Mouse (Mus musculus) CD4-positive helper T cell, adult 2 months (primary cell): Measurements from ENCODE around the gene Sned1.
"Not testable (repeated sequence)": the region's sequence is repeated elsewhere in the genome, so short reads cannot be mapped to it uniquely, and the experiment has no call there.

Source experiments
- DNase-seq: peaks from one replicate; pipeline ENCODE4 v3.0.0-alpha.2; 2012; ENCODE audit warnings: low read depth, missing footprints, low spot score

Gene Sned1

DNA sequence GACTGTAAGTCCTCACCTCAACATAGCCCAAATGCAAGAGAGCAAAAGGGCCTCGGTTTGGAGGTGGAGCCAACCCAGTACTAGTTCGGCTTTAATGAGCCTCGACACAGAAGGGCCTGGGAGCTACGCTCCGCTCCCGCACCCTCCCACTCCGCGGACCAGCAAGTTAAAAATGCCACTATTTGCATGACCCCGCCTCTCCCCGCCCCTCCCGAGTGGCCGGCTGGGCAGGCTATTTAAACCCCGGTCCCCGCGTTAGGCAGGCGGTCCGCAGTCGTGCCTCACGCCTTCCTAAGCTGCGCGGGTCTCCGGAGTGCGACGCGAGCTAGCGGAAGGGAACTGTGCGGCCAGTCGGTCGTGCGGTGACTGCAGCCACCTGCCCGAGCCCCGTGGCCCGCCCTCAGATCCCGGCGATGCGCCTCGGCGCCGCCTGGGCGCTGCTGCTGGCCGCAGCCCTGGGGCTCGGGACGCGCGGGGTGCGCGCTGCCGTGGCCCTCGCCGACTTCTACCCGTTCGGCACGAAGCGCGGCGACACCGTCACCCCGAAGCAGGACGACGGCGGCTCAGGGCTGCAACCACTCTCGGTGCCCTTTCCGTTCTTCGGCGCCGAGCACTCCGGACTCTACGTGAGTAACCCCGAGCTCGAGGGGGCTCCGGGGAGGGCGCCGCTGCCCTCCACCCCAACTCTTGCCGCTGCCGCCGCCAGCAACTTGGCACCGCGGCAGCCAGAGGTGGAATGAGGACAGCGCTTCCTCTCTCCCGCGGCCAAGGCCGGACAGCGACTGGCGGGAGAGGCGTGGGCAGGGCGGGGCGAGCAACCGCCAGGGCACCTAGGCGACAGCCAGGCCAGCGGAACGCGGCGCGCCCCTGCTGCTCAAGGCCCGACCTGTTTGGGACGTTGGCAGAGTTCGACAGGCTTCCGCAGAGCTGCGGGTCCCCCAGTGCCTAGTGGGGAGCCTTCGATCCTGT, at the start of gene Sned1:
Sned1 (plus strand) TSS at position 266 of the 969 bp plus-strand sequence.
- DNase-seq: peak; percentile 15

GRCm38 (mm10) chr1:93190726-93191305, 44.8 kb upstream of the Sned1 start:
- no peak for DNase-seq

DNA sequence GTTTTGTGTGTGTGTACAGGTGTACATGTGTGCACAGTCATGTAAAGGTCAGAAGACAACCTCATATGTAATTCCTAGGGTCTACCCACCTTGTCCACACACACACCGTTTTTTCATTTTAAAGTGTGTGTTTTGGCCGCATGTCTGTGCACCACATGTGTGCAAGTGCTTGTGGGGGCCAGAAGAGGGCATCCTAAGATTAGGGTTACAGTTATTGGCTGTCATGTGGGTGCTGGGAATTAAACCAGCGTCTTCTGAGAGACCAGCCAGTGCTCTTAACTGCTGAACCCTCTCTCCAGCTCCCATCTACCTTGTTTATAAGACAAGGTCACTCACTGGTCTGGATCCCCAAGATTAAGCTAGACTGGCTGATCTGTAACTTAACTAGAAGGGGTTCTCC, 40.7 kb upstream of the Sned1 start:
- DNase-seq: no peak

DNA sequence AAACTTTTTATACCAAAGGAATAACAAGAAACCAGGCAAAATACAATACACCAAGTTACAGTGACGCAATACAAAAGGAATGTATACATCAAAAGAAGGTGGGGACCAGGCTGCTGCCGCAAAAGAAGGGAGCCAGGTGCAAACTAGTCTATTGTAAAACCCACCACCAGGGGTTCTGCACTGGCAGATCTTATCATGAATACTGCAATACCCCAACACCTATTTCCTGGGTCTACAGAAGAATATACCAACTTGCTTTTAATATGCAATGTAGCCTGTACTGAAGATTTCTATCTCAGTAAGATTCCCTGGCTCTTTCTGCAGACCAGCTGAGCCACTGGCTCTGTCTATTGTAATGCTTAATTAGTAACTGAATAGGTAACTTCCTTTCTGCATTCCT, 38.2 kb upstream of the Sned1 start:
- not testable (repeated sequence) for DNase-seq

DNA sequence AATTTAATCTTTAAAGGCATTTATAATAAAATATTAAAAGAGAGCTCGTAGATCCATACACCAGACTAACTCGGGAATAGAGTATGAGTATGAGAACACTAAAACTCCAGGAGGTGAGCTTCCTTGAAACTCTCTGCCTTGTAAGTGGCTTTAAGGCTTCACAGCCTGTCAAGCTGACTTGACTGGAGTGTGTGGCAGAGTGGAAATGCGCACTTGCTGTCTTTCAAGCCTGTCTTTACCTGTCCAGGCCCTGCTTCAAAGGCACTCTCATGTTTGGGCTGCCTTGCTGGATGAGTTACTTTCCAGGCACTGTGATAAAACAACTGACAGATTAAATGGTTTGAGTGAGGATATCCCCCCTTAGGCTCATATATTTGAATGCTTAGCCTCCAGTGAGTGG, 37.7 kb upstream of the Sned1 start:
- no peak for DNase-seq

GRCm38 (mm10) chr1:93206277-93206970, 29.2 kb upstream of the Sned1 start:
- no peak for DNase-seq

DNA sequence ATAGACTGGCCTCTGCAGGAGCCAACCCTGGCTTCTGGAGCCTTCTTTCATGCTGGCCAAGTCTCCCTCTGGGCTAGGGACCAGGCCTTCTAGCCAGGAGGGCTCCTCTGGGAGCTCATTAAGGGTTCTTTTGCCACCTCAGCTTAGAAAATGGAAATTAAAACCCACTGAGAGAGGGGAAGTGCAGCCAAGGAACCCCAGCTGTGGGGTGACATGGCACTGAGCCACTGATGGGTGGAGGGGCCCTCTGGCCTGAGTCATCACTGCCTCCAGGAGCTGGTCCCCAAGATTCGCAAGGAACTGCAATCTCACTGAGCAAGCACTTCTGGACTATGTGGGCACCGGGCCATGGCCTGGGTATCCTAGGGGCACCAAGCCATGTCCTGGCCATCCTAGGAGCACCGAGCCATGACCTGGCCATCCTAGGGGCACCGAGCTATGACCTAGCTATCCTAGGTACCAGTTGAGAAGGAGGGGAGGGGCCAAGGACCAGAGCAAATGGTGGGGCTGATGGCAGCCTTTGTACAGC, 28.0 kb upstream of the Sned1 start:
- DNase-seq: no peak

GRCm38 (mm10) chr1:93210213-93210641, 25.4 kb upstream of the Sned1 start:
- DNase-seq: no peak

DNA sequence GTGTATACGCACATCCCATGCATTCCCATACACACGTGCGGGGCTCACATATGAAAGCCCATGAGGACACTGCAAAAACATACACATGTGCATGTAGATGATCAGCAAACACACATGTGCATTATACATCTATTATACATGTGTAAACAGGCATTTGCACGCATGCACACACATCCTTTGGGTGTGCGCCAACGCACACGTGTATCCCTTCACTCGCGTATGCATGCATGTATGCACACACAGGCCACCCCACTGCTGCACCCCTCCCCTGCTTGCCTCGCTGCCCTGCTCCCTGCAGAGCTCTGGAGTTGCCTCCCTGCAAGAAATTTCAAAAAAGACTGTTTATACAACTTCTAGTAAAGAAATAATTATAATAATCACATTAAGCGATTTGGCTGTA, 24.6 kb upstream of the Sned1 start:
- DNase-seq: no peak

- DNase-seq: no peak
Observed at GRCm38 (mm10) chr1:93211549-93212220, 24.0 kb upstream of the Sned1 start.

- no peak for DNase-seq
Observed at GRCm38 (mm10) chr1:93212441-93212840, 23.2 kb upstream of the Sned1 start.

GRCm38 (mm10) chr1:93214612-93215011, 21.0 kb upstream of the Sned1 start:
- DNase-seq: no peak

GRCm38 (mm10) chr1:93216839-93217497, 18.7 kb upstream of the Sned1 start:
- no peak for DNase-seq

DNA sequence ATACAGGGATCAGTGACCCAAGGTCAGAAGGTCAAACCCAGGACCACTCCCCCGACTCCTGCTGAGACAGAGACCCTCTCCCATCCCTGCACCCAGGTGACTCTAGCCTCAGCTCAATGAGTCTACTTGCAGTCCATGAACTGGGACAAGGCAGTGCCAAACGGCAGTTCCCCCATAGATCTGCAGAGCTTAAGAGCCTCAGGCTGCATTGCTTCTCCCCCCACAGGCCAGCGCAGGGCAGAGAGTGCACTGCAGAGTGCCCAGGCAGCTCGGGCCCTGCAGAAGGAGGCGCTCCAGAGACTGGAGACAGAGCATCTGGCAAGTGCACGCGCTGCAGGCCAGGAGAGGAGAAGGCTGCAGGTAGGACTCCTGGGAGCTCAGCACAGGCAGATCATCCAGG, 18.1 kb upstream of the Sned1 start:
- no peak for DNase-seq

DNA sequence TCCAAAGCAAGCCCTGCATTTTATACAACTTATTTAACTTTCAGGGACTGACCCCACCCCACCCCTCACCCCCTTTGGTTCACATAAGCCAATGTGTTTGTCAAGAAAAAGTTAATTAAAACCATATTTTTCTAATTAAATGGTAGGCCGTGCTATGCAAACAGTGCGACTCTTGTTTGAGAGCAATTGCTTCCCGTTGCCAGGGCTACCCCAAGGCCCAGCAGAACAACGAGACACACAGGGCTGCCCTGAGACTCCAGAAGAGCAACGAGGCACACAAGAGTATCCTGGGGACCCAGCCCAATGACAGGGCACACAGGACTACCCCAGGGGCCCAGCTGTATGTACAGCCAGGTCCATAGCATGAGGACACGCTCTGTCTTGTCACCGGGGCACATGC, 14.9 kb upstream of the Sned1 start:
- DNase-seq: no peak

DNA sequence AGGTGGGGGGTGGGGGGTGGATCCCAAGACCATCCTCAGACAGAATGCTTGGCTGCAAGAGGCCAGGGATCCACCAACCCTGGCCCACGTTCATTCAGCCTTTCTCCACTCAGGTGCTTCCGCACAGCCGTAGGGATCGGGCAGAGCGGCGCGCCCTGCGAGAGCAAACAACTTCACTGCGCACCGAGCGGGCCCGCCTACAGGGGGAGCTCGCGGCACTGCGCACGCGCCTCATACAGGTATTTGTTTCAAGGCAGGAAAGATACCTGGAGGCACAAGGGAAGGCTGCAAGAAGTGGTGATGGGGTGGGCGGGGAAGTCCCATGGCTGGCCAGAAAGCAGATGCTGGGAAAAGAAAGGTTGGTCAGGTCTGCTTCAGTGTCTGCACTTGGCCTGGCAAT, 11.7 kb upstream of the Sned1 start:
- DNase-seq: peak; percentile 40

- DNase-seq: no peak
Observed at GRCm38 (mm10) chr1:93225226-93225625, 10.4 kb upstream of the Sned1 start.

GRCm38 (mm10) chr1:93225731-93226520, 9.7 kb upstream of the Sned1 start:
- DNase-seq: no peak

DNA sequence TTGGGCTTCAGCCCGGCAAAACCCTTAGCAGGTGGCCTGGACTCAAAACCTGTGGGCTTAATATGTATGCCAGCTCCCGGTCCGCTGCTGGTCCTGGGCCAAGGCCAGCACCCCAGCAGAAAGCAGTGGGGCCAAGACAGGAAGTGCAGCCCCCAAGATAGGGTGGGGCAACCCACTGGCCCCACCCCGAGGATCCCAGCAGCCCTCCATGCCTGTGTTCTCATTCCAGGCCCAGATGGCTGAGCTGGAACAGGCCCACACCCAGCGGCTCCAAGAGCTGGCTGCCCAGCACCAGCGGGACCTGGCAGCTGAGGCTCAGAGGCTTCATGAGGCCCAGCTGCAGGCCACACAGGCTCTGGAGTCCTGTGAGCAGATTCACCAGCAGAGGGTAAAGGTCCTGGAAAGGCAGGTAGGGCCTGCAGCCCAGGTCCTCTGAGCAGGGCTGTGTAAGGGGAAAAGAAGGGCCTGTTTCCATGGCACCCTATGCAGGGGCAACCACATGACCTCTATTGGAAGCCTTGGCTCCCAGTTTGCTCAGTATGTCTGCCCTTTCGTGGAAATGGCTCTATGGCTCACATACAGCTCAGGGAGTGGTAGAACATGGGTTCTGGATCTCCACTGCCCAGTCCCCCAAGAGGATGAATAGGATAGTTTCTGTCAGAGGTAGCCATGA, 8.2 kb upstream of the Sned1 start:
- no peak for DNase-seq

GRCm38 (mm10) chr1:93227976-93228365, 7.7 kb upstream of the Sned1 start:
- no peak for DNase-seq
